Mouse (Mus musculus) E14TG2a.4 (cell line): ENCODE data around the gene Fam171a2.

Source experiments
- H3K27me3 ChIP-seq: 2 replicates; pipeline ENCODE4 v1.6.1; 2014; ENCODE audit warnings: low read length, control low read depth; ENCODE audit not compliant: insufficient read depth
- H3K36me3 ChIP-seq: 2 replicates; pipeline ENCODE4 v1.6.1; 2014; ENCODE audit warnings: low read length, control low read depth; ENCODE audit not compliant: insufficient read depth
- H3K4me1 ChIP-seq: replicated peaks from 2 replicates; pipeline ENCODE4 v1.6.1; 2014; ENCODE audit warnings: low read depth, low read length, control low read depth
- H3K4me3 ChIP-seq: replicated peaks from 2 replicates; pipeline ENCODE4 v1.5.1; 2014; ENCODE audit warnings: mild to moderate bottlenecking, low read length
- H3K9me3 ChIP-seq: 2 replicates; pipeline ENCODE4 v1.6.1; 2014; ENCODE audit warnings: low read length, control low read depth
- CTCF ChIP-seq: conservative IDR thresholded peaks from 2 replicates; pipeline ENCODE4 v1.5.1; 2014; ENCODE audit warnings: low read length
- NANOG ChIP-seq: IDR thresholded peaks from 2 replicates; pipeline ENCODE4 v1.6.1; 2014; ENCODE audit warnings: borderline replicate concordance, low read length, mixed read lengths
- POU5F1 ChIP-seq: IDR thresholded peaks from 2 replicates; pipeline ENCODE4 v1.6.1; 2014; ENCODE audit warnings: low read length, borderline replicate concordance

The Fam171a2 gene

GRCm38 (mm10) chr11:102435754-102436470 is 11.6 kb downstream of the Fam171a2 start:
- Histone ChIP-seq H3K4me3 (no peak overlapping the region), H3K9me3 (no peaks in the 10 kb centered on the region), H3K4me1 (peaks cover 76% of the 10 kb centered on the region), H3K36me3 (peaks cover 45% of the 10 kb centered on the region), H3K27me3 (peaks cover 25% of the 10 kb centered on the region)
- TF ChIP-seq NANOG (no peak), CTCF (no peak), POU5F1 (no peak)

GRCm38 (mm10) chr11:102434816-102435705 is 12.4 kb downstream of the Fam171a2 start:
- no peak overlapping the region for H3K4me3 ChIP-seq
- peaks cover 45% of the 10 kb centered on the region for H3K36me3 ChIP-seq
- peaks cover 68% of the 10 kb centered on the region for H3K4me1 ChIP-seq
- TF ChIP-seq POU5F1: no peak
- no peak for TF ChIP-seq CTCF
- no peak for TF ChIP-seq NANOG
- H3K9me3 ChIP-seq: no peaks in the 10 kb centered on the region
- peaks cover 24% of the 10 kb centered on the region for H3K27me3 ChIP-seq

DNA sequence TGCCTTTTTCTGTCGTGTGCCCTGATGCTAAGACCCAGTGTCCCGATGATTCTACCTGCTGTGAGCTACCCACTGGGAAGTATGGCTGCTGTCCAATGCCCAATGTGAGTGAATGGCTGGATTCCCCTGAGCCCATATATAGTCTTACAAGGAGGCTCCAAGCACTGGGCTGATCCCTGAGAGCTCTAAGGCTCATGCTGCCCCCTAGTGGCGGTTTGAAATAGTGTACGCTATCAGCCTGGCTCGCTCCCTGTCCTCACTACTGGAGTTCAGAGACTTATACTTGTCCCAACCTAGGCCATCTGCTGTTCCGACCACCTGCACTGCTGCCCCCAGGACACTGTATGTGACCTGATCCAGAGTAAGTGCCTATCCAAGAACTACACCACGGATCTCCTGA is 13.1 kb downstream of the Fam171a2 start:
- H3K9me3 ChIP-seq: no peaks in the 10 kb centered on the region
- TF ChIP-seq POU5F1 (no peak), CTCF (peak; percentile 75), NANOG (no peak)
- H3K27me3 ChIP-seq: peaks cover 17% of the 10 kb centered on the region
- H3K4me3 ChIP-seq: no peak overlapping the region
- H3K4me1 ChIP-seq: peaks cover 67% of the 10 kb centered on the region
- peaks cover 45% of the 10 kb centered on the region for H3K36me3 ChIP-seq

DNA sequence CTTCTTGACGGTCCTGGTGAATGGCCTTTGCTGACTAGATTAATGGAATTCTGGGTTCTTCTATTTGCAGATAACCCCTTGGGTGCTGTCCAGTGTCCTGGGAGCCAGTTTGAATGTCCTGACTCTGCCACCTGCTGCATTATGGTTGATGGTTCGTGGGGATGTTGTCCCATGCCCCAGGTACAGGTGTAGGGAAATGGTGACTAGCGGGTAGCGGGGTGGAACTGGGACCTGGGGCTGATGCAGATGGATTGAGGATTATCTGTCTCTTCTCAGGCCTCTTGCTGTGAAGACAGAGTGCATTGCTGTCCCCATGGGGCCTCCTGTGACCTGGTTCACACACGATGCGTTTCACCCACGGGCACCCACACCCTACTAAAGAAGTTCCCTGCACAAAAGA is 13.6 kb downstream of the Fam171a2 start:
- Histone ChIP-seq H3K27me3 (peaks cover 12% of the 10 kb centered on the region), H3K4me3 (no peak overlapping the region), H3K9me3 (no peaks in the 10 kb centered on the region), H3K36me3 (peaks cover 45% of the 10 kb centered on the region), H3K4me1 (peaks cover 67% of the 10 kb centered on the region)
- TF ChIP-seq POU5F1 (no peak), CTCF (no peak), NANOG (no peak)

DNA sequence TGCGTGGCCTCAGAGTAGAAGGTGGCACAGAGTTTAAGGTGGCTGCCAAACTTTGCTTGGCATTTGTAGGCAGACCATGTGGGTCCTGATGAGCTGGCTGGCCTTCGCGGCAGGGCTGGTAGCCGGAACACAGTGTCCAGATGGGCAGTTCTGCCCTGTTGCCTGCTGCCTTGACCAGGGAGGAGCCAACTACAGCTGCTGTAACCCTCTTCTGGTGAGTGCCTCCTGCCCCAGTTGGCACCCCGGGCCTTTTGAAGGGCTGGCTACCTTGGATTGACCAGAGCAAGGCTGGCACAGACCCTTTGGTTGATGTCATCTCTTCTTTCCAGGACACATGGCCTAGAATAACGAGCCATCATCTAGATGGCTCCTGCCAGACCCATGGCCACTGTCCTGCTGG is 14.6 kb downstream of the Fam171a2 start:
- peaks cover 74% of the 10 kb centered on the region for H3K4me1 ChIP-seq
- no peak for TF ChIP-seq NANOG
- no peak for TF ChIP-seq POU5F1
- no peak for TF ChIP-seq CTCF
- peaks cover 3% of the 10 kb centered on the region; the same call in 1 of the 2 replicates for H3K27me3 ChIP-seq
- no peaks in the 10 kb centered on the region for H3K9me3 ChIP-seq
- no peak overlapping the region for H3K4me3 ChIP-seq
- peaks cover 45% of the 10 kb centered on the region for H3K36me3 ChIP-seq

DNA sequence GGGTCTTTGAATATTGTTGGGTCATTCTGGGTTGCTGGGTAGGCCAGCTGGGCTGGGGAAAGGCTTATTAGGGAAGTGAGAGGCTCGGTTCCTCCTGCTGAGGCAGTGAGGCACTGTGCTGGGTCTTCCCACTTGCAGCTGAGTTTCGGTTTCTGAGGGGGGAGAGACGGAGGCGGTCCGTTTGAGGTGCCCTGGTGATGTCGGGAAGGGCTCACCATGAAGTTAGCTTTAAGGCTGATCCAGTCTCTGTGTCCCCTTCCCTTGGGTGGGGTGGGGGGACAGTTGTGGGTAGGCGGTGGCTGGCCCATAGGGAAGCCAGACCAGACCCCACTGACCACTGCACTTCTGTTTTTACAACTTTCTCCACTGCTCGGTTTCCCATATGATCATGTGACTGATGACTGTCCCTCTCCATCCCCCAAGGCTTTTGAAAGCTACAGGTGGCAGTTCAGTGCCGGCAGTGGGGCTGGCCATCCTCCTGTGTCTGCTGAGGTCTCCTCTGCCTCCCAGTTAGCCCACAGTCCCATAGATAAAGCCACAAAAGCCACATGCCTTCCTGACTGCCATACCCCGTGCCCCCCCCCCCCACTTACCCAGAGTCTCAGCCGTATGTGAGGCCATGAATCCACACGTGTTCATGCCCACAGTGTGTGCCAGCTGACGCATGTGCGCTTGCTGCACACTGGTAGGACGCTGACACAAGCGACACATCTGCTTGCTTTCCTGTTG is 15.2 kb downstream of the Fam171a2 start:
- Histone ChIP-seq H3K9me3 (no peaks in the 10 kb centered on the region), H3K36me3 (peaks cover 45% of the 10 kb centered on the region), H3K4me3 (no peak overlapping the region; the same call in 1 of the 2 replicates), H3K4me1 (peaks cover 75% of the 10 kb centered on the region), H3K27me3 (no peaks in the 10 kb centered on the region)
- TF ChIP-seq CTCF: no peak
- TF ChIP-seq POU5F1: no peak

- no peaks in the 10 kb centered on the region for H3K27me3 ChIP-seq
- peaks cover 72% of the 10 kb centered on the region for H3K4me1 ChIP-seq
- no peaks in the 10 kb centered on the region for H3K9me3 ChIP-seq
- no peak overlapping the region; the same call in 1 of the 2 replicates for H3K4me3 ChIP-seq
- no peak for TF ChIP-seq CTCF
- no peak for TF ChIP-seq POU5F1
- TF ChIP-seq NANOG: no peak
- H3K36me3 ChIP-seq: peaks cover 45% of the 10 kb centered on the region
Observed at GRCm38 (mm10) chr11:102431728-102432114, 15.8 kb downstream of the Fam171a2 start.
